In genomic region chr7:29742258-29742657, GRCm38 (mm10) we compare ENCODE assay signal across 39 mouse cellular contexts. TPM values are rescaled to one million over a fixed set of nuclear protein-coding genes. Genes with fewer than 3 reads are reported as not detected.
"Had no signal": no experiment of that assay in that cellular context is flagged by ENCODE, and none has a peak within 500 bp of the region (broad histone marks: within the 10 kb centered on the region; RNA-seq: fewer than 3 reads in every experiment).

No protein-coding gene starts in this region.

- H3K27ac ChIP-seq: left cerebral cortex, adult 2 months; limb, embryonic 10.5 days; limb, embryonic 12.5 days; limb, embryonic 13.5 days; limb, embryonic 15.5 days; liver, embryonic 13.5 days; liver, embryonic 14.5 days; lung, embryonic 15.5 days; macrophage; midbrain, embryonic 10.5 days; midbrain, embryonic 12.5 days; midbrain, embryonic 15.5 days; neural tube, embryonic 12.5 days; neural tube, embryonic 13.5 days had no signal

- DNase-seq: layer of hippocampus, postnatal 36 days; left cerebral cortex, postnatal 4 days; liver, embryonic 13.5 days; lung, adult 18-20 months; lung, adult 2 months; lung, embryonic 14.5 days; lung, postnatal 10 days; lung, postnatal 14 days; lung, postnatal 36 days; lung, postnatal 4 days; midbrain, embryonic 14.5 days had no signal

- ATAC-seq: lung, postnatal 0 days; midbrain, embryonic 15.5 days; midbrain, embryonic 16.5 days had no signal

- H3K4me3 ChIP-seq: left cerebral cortex, adult 2 months; limb, embryonic 10.5 days; limb, embryonic 12.5 days; limb, embryonic 13.5 days; limb, embryonic 15.5 days; liver, embryonic 13.5 days; lung, embryonic 15.5 days; megakaryocyte, embryonic 14.5 days; midbrain, embryonic 10.5 days; midbrain, embryonic 12.5 days; midbrain, embryonic 15.5 days; myocyte; neural tube, embryonic 12.5 days; neural tube, embryonic 13.5 days had no signal

- H3K9me3 ChIP-seq: limb, embryonic 10.5 days; limb, embryonic 13.5 days; limb, embryonic 15.5 days; lung, embryonic 15.5 days; midbrain, embryonic 15.5 days; neural tube, embryonic 12.5 days; neural tube, embryonic 13.5 days had no signal

- H3K27me3 ChIP-seq: limb, embryonic 12.5 days; limb, embryonic 13.5 days; limb, embryonic 15.5 days; liver, embryonic 13.5 days; lung, embryonic 15.5 days; megakaryocyte, embryonic 14.5 days; midbrain, embryonic 12.5 days; midbrain, embryonic 15.5 days; neural tube, embryonic 12.5 days; neural tube, embryonic 13.5 days had no signal

- H3K4me2 ChIP-seq: limb, embryonic 12.5 days; limb, embryonic 13.5 days; limb, embryonic 15.5 days; liver, embryonic 13.5 days; lung, embryonic 14.5 days; lung, embryonic 15.5 days; midbrain, embryonic 11.5 days; midbrain, embryonic 12.5 days; midbrain, embryonic 15.5 days; neural tube, embryonic 12.5 days; neural tube, embryonic 13.5 days had no signal

- H3K4me1 ChIP-seq: limb, embryonic 10.5 days; limb, embryonic 12.5 days; limb, embryonic 13.5 days; limb, embryonic 15.5 days; liver, embryonic 13.5 days; lung, embryonic 15.5 days; megakaryocyte, embryonic 14.5 days; midbrain, embryonic 10.5 days; midbrain, embryonic 12.5 days; midbrain, embryonic 15.5 days; neural tube, embryonic 12.5 days; neural tube, embryonic 13.5 days had no signal

- H3K36me3 ChIP-seq: limb, embryonic 10.5 days; limb, embryonic 12.5 days; limb, embryonic 13.5 days; limb, embryonic 15.5 days; liver, embryonic 13.5 days; lung, embryonic 15.5 days; midbrain, embryonic 10.5 days; midbrain, embryonic 12.5 days; midbrain, embryonic 15.5 days; neural tube, embryonic 12.5 days; neural tube, embryonic 13.5 days had no signal

- H3K9ac ChIP-seq: limb, embryonic 12.5 days; limb, embryonic 13.5 days; limb, embryonic 15.5 days; liver, embryonic 13.5 days; liver, embryonic 14.5 days; lung, embryonic 14.5 days; lung, embryonic 15.5 days; midbrain, embryonic 12.5 days; midbrain, embryonic 15.5 days; neural tube, embryonic 12.5 days; neural tube, embryonic 13.5 days had no signal

RNA-seq across cellular contexts. Expression of gene Catsperg2, which starts 15.4 kb away (rescaled TPM):
- total RNA-seq: left cerebral cortex, adult 18-20 months; left cerebral cortex, postnatal 14 days; left cerebral cortex, postnatal 36 days; megakaryocyte progenitor cell, adult 5-6 weeks; megakaryocyte, adult 5-6 weeks; megakaryocyte-erythroid progenitor cell, adult 5-6 weeks; monocyte, adult 5-6 weeks had no signal
- polyA plus RNA-seq: limb, embryonic 11.5 days; limb, embryonic 12.5 days; limb, embryonic 13.5 days; limb, embryonic 15.5 days; liver, embryonic 13.5 days; lung, adult 2 months; lung, embryonic 16.5 days; lung, postnatal 0 days; macrophage; midbrain, embryonic 11.5 days; neural tube, embryonic 11.5 days had no signal

RNA-seq across cellular contexts. Expression of gene Zfp30, which starts 41.5 kb away (rescaled TPM):
- total RNA-seq: monocyte, adult 5-6 weeks had no signal
